Mouse (Mus musculus): Measurements from ENCODE around the gene Aox1.
A peak's percentile ranks its signal among the peaks of the same experiment; 100 is the strongest.
"Not testable (repeated sequence)": the region's sequence is repeated elsewhere in the genome, so short reads cannot be mapped to it uniquely, and the experiment has no call there.

Aox1 gene

DNA sequence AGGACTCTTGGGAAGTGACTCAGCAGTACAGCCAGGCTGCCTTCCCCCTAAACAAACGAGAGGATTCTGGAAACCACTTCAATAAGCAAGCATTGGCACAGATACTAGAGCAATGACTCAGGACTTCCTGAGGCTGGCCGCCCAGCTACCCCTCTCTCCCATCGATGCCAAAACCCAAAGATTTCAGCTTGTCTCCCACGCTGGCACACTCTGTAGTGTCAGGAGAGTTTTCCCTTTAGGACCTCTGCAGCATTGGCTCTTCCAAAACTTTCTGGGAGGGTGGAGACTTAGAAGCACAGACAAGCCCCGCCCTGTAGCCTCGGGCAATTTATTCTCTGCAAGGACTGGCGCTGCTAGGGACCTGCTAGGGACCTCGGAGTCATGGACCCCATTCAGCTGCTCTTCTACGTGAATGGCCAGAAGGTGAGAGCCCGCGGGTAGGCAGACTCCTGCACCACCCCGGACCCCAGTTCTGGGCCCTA lies at the start of gene Aox1:
Gene Aox1, plus strand, starts transcription at position 296 of the 482 bp plus-strand sequence.
- DNase-seq (ENCODE audit: low spot score in 2 of 2): peak; percentile 41 to 43

DNA sequence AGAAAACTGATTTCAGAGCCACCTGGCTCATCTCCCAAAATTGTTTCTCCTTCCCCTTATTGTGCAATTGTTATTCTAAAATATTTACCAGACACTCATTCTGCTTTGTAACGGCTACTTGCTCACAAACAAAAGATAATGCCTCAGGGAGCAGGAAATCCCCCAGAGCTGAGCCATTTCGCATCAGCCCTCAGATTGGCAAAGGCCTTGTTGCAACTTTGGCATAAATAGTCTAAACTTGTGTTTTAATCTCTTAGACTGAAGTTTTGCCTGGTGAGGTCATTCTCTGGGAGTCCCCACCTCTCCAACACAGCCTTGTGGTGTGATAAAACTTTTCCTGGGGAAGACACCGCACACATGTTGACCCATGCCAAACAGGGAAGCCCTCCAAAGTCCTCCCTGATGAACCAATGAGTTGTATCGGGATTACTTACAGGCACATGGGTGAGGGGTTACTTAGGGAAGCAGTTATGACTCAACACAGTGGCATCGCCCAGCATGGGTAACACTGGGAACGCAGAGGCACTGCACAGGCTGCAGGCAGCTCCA lies 40.6 kb upstream of the Aox1 start:
- DNase-seq (ENCODE audit: low spot score in 2 of 2): no peak

DNA sequence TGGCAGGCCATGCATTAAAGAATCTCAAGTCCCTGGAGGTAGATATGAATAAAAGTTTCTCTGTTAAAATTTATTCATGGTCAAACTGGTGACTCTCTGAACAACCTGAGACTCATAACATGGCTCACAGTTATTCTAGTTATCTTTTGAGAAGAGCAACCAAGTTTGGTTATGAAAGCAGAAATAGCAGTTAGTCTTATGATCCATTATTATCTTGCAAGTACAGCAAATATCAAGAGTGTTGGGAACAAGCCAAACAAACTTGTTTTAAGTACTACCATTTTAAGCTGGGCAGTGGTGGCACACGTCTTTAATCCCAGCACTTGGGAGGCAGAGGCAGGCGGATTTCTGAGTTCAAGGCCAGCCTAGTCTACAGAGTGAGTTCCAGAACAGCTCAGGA lies 38.5 kb upstream of the Aox1 start:
- no peak for DNase-seq (ENCODE audit: low spot score in 2 of 2)

DNA sequence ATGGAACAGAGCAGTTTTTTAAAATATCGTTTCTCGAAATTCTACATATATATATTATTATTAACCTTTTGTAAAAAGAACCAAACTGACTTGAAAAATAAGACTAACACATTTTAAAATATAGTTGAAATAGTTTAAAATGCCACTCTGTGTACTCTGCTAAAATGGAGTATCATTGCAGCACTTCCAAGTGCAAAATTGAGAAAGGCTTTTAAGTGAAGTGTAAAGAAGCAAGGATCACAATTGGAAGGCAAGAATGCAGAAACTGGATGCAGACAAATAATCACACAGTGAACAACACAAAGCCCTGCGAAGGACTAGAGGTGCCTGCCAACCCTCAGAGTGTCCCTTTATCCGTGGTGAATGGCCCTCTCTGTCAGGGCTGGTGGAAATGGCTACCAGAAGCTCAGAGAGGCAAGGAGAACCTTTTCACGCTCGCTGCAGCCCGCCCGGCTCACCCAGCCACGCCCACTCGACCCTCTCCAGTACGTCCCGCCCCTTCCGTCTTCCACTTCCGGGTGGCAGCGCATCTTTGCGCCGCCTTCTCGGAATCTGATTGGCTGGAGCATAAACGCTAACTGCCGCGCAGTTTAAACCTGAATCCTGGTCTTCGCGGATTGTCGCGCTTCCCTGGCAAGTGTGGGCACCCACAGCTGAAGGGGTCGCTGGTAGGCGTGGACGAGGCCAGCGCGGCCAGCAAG lies 34.1 kb upstream of the Aox1 start, which contains the start of gene Sgo2a:
Gene Sgo2a, plus strand, starts transcription at position 540 of the 701 bp plus-strand sequence.
- DNase-seq (ENCODE audit: low spot score in 2 of 2): peak; percentile 85 to 90

DNA sequence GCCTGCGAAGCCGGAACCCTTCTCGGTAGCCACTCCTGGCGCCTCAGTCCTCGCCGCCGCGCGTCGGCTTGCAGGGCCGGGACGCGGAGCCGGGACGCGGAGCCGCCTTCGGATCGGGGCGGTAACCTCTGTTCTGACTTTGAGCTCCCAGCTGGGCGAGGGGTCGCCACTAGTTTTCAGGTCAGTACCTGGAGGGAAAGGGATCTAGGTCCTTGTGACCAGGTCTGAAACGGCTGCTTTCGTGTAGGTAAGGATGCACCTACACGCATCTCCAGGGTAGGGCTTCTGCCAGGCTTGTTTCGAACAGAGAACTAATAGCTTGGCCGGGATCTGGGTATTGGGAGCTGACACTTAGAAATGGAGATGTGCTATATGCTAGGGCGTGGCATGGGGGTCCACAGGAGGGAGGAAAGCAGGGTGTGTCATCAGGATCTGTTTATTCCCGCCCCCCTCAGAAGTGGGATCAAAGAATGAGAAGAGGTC lies 33.6 kb upstream of the Aox1 start:
- DNase-seq (ENCODE audit: low spot score in 2 of 2): no peak

- no peak for DNase-seq (ENCODE audit: low spot score in 2 of 2)
Observed at GRCm38 (mm10) chr1:57998146-57998545, 31.6 kb upstream of the Aox1 start.

- not testable (repeated sequence) for DNase-seq (ENCODE audit: low spot score in 2 of 2)
Observed at GRCm38 (mm10) chr1:58006388-58006787, 23.3 kb upstream of the Aox1 start.

DNA sequence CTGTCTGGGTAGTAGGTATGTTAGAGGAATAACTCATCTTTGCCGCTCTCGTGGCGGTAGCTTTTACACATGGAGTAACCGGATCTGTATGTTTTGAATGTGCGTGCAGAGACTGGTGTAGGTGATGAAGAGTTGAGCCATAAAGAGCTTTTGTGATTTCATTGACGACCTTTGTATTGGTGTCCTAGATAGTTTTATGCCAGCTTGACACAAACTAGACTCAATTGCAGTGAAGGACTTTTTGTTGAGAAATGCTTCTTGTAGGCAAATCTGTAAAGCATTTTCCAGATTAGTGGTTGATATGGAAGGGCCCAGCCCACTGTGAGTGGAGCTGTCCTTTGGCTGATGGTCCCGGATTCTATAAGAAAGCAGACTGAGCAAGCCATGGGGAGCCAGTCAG lies 10.9 kb upstream of the Aox1 start, which contains the start of gene Kctd18:
Gene Kctd18, minus strand, starts transcription at position 101 of the 400 bp plus-strand sequence.
- DNase-seq (ENCODE audit: low spot score in 2 of 2): no peak

DNA sequence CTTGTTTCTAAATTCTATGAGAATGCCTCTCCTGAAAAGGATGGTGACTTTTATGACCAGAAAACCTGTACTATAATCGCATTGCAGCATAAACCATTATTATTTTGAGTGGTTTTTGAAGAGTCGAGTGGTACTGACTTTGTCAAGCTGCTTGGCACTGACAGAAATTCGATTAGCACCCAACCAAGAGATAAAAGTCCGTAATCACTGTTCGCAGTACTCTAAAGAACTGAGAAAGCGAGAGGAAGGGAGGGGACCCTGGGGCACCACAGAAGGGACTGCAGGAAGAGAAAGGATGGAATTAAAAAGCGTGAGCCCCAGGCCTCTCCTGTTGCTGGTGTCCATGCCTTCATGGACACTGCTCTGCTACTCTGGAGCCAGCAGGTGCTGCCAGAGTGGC lies 2.0 kb upstream of the Aox1 start:
- no peak for DNase-seq (ENCODE audit: low spot score in 2 of 2)

- DNase-seq (ENCODE audit: low spot score in 2 of 2): peak; percentile 15 to 31
Observed at GRCm38 (mm10) chr1:58030156-58030871, 583 bp downstream of the Aox1 start.

- peak; percentile 20 to 36 for DNase-seq (ENCODE audit: low spot score in 2 of 2)
Observed at GRCm38 (mm10) chr1:58031160-58031769, 1.5 kb downstream of the Aox1 start.

- not testable (repeated sequence) for DNase-seq (ENCODE audit: low spot score in 2 of 2)
Observed at GRCm38 (mm10) chr1:58037306-58037705, 7.6 kb downstream of the Aox1 start.

- DNase-seq (ENCODE audit: low spot score in 2 of 2): no peak
Observed at GRCm38 (mm10) chr1:58045076-58045475, 15.3 kb downstream of the Aox1 start.

- DNase-seq (ENCODE audit: low spot score in 2 of 2): peak in 1 of 2 experiments; percentile 21
Observed at GRCm38 (mm10) chr1:58045546-58045945, 15.8 kb downstream of the Aox1 start.

GRCm38 (mm10) chr1:58046721-58047290 lies 17.1 kb downstream of the Aox1 start:
- DNase-seq (ENCODE audit: low spot score in 2 of 2): no peak

GRCm38 (mm10) chr1:58049126-58049525 lies 19.4 kb downstream of the Aox1 start:
- DNase-seq (ENCODE audit: low spot score in 2 of 2): no peak

DNA sequence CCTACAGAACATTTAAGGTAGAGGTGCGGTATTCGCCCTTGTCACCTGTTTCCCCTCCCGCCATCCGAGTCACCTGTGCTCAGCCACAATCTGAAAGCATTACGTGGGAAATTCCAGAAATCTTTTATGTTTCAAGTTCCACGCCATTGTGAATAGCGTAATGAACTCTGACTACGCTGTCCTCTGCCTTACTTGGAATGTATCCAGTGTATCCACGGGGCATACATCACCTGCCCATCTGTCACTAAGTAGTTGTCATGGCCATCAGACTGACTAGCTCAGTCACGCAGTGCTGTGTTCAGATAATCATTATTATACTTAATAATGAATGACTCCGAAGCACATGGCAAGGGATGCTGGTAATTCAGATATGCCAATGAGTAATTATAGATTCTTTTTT lies 25.9 kb downstream of the Aox1 start:
- DNase-seq (ENCODE audit: low spot score in 2 of 2): no peak

GRCm38 (mm10) chr1:58056074-58056807 lies 26.5 kb downstream of the Aox1 start:
- DNase-seq (ENCODE audit: low spot score in 2 of 2): no peak

- no peak for DNase-seq (ENCODE audit: low spot score in 2 of 2)
Observed at GRCm38 (mm10) chr1:58056939-58057338, 27.2 kb downstream of the Aox1 start.

DNA sequence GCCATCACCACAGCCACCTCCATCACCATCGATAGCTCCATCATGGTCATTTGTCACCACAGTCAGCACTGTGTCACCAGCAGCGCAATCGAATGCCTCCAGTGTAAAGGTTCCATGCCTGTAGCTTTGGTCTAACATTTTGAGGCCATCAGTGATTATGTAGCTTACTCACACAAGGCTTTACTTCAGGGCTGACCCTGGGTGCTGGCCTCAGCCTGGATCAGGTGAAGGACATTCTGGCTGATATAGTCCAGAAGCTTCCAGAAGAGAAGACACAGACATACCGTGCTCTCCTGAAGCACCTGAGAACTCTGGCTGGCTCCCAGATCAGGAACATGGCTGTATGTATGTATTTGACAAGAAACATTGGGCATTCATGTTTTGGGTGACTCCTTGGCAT lies 29.1 kb downstream of the Aox1 start:
- DNase-seq (ENCODE audit: low spot score in 2 of 2): no peak

- no peak for DNase-seq (ENCODE audit: low spot score in 2 of 2)
Observed at GRCm38 (mm10) chr1:58062131-58062530, 32.4 kb downstream of the Aox1 start.
